Mouse (Mus musculus): ENCODE data around the gene Ifna14.

DNA sequence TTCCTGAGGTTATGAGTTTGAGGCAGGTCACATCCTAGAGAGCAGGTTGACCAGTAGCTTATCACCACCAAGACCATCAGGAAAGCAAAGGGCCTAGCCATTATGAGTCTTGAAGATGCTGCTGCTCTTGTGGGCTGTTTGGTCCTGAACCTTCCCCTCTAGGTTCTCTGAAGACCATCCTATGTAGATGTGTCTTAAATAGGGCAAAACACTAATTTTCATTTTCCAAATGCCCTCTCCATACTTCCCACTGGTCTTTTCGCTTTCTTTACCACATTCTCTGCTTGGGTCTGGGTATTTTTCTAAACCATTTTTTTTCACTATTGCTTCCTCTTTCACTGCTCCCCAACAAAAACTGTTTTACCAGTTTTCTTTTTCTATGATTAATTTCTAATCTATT, 20.7 kb upstream of the Ifna14 start, which contains the start of gene Ifna9:
- TF ChIP-seq CTCF (IDR thresholded peaks at IDR 0.05; ENCODE audit: low read depth) (no peak), EP300 (IDR thresholded peaks at IDR 0.05; ENCODE audit: low read depth) (no peak)

Measured in liver, embryonic 14.5 days (tissue).